Comparison of ENCODE assay signal across 14 mouse cellular contexts in genomic region chr13:58051654-58052053, GRCm38 (mm10).
"Had no signal": no experiment of that assay in that cellular context is flagged by ENCODE, and none has a peak within 500 bp of the region (broad histone marks: within the 10 kb centered on the region; RNA-seq: fewer than 3 reads in every experiment).

No protein-coding gene starts in this region.

- H3K9ac ChIP-seq: limb, embryonic 15.5 days; liver, embryonic 12.5 days; lung, embryonic 14.5 days; neural tube, embryonic 15.5 days had no signal

- H3K9me3 ChIP-seq: limb, embryonic 15.5 days; liver, embryonic 12.5 days; neural tube, embryonic 15.5 days had no signal

- H3K4me1 ChIP-seq: limb, embryonic 15.5 days; midbrain, embryonic 10.5 days; neural tube, embryonic 15.5 days had no signal

- ATAC-seq: liver, embryonic 12.5 days had no signal

- H3K4me3 ChIP-seq: left cerebral cortex, adult 2 months; limb, embryonic 15.5 days; liver, embryonic 12.5 days; midbrain, embryonic 10.5 days; myocyte; neural tube, embryonic 15.5 days had no signal

- H3K4me2 ChIP-seq: limb, embryonic 15.5 days; liver, embryonic 12.5 days; lung, embryonic 14.5 days; neural tube, embryonic 15.5 days had no signal

- DNase-seq: kidney, postnatal 4 days; lung, embryonic 14.5 days; lung, postnatal 10 days; lung, postnatal 4 days; midbrain, embryonic 14.5 days; thymus, adult 18-20 months; thymus, postnatal 14 days had no signal

- H3K27me3 ChIP-seq: limb, embryonic 15.5 days; liver, embryonic 12.5 days; neural tube, embryonic 15.5 days had no signal

- H3K36me3 ChIP-seq: limb, embryonic 15.5 days; midbrain, embryonic 10.5 days; neural tube, embryonic 15.5 days had no signal

- H3K27ac ChIP-seq: left cerebral cortex, adult 2 months; limb, embryonic 15.5 days; liver, embryonic 12.5 days; midbrain, embryonic 10.5 days; neural tube, embryonic 15.5 days; stomach, postnatal 0 days had no signal
